Mouse (Mus musculus) limb, embryonic 12.5 days (tissue): ENCODE measurements at regions not wholly inside any gene's neighbourhood (a gene's known extent, or its start where the extent isn't known, plus 50 kb on each side); places are given as distances from the start of the nearest gene placed in this dataset.
"Not testable (repeated sequence)": the region's sequence is repeated elsewhere in the genome, so short reads cannot be mapped to it uniquely, and the experiment has no call there.

ENCODE experiments used
- ATAC-seq: fragments of 200-750 bp; cut with Nextera tagmentation; 2 replicates; pipeline ENCODE4 v1.8.0; 2017; ENCODE audit warnings: low read depth, moderate TSS enrichment; ENCODE audit not compliant: insufficient number of reproducible peaks, insufficient read depth, low FRiP score, low TSS enrichment
- H3K27ac ChIP-seq: fragments of 300-500 bp; sonication (generic); 2 replicates; pipeline ENCODE4 v1.5.1; 2016; ENCODE audit warnings: mild to moderate bottlenecking, moderate library complexity
- H3K27me3 ChIP-seq: fragments of 300-500 bp; sonication (generic); 2 replicates; pipeline ENCODE4 v1.6.1; 2016; ENCODE audit warnings: mild to moderate bottlenecking, moderate library complexity
- H3K36me3 ChIP-seq: fragments of 300-500 bp; sonication (generic); 2 replicates; pipeline ENCODE4 v1.6.1; 2016; ENCODE audit warnings: mild to moderate bottlenecking, moderate library complexity
- H3K4me1 ChIP-seq: fragments of 300-500 bp; sonication (generic); replicated peaks from 2 replicates; pipeline ENCODE4 v1.6.1; 2016
- H3K4me2 ChIP-seq: fragments of 300-500 bp; sonication (generic); 2 replicates; pipeline ENCODE4 v1.6.1; 2016; ENCODE audit warnings: mild to moderate bottlenecking, moderate library complexity
- H3K4me3 ChIP-seq: fragments of 300-500 bp; sonication (generic); replicated peaks from 2 replicates; pipeline ENCODE4 v1.5.1; 2016; ENCODE audit warnings: mild to moderate bottlenecking
- H3K9ac ChIP-seq: fragments of 300-500 bp; sonication (generic); replicated peaks from 2 replicates; pipeline ENCODE4 v1.6.1; 2016; ENCODE audit warnings: mild to moderate bottlenecking, moderate library complexity
- H3K9me3 ChIP-seq: fragments of 300-500 bp; sonication (generic); 2 replicates; pipeline ENCODE4 v1.6.1; 2016; ENCODE audit warnings: mild to moderate bottlenecking, moderate library complexity
- WGBS: fragments of 180-500 bp; shearing (Covaris S2); methylation state at CpG from one replicate; pipeline ENCODE4 v1.1.7; 2016; 5-methylcytosine and 5-hydroxymethylcytosine counted together

GRCm38 (mm10) chr4:89621260-89621659 is 58.0 kb upstream of the Dmrta1 start:
- no peaks in the 10 kb centered on the region for H3K36me3 ChIP-seq
- no peaks in the 10 kb centered on the region for H3K9me3 ChIP-seq
- 75% methylated on average over 7 of the region's 7 CpGs for WGBS
- H3K27me3 ChIP-seq, result no peaks in the 10 kb centered on the region
- no peaks in the 10 kb centered on the region for H3K4me1 ChIP-seq
- no peak overlapping the region for H3K4me3 ChIP-seq
- no peak for ATAC-seq
- H3K27ac ChIP-seq, result no peak overlapping the region
- H3K9ac ChIP-seq, result no peak overlapping the region
- H3K4me2 ChIP-seq, result no peak overlapping the region

GRCm38 (mm10) chr4:89604721-89605120 is 74.5 kb upstream of the Dmrta1 start:
- WGBS, result 61% methylated on average over 1 of the region's 1 CpGs
- Histone ChIP-seq H3K36me3 (no peaks in the 10 kb centered on the region), H3K9ac (no peak overlapping the region), H3K4me1 (no peaks in the 10 kb centered on the region), H3K27me3 (no peaks in the 10 kb centered on the region), H3K27ac (no peak overlapping the region), H3K4me3 (no peak overlapping the region), H3K4me2 (no peak overlapping the region), H3K9me3 (no peaks in the 10 kb centered on the region)
- no peak for ATAC-seq

GRCm38 (mm10) chr4:89575529-89575928 is 103.7 kb upstream of the Dmrta1 start:
- no peaks in the 10 kb centered on the region for H3K36me3 ChIP-seq
- no peak overlapping the region for H3K4me3 ChIP-seq
- H3K9ac ChIP-seq, result no peak overlapping the region
- WGBS, result 22% methylated on average over 10 of the region's 10 CpGs
- H3K27ac ChIP-seq, result no peak overlapping the region
- no peaks in the 10 kb centered on the region for H3K9me3 ChIP-seq
- H3K4me2 ChIP-seq, result no peak overlapping the region
- H3K4me1 ChIP-seq, result no peaks in the 10 kb centered on the region
- 0 out of 2 replicates have a peak, but pooled peaks have one; percentile 47 for ATAC-seq
- H3K27me3 ChIP-seq, result no peaks in the 10 kb centered on the region

- no peak for ATAC-seq
- Histone ChIP-seq H3K9ac (no peak overlapping the region), H3K27me3 (no peaks in the 10 kb centered on the region), H3K4me1 (no peaks in the 10 kb centered on the region), H3K9me3 (no peaks in the 10 kb centered on the region), H3K4me2 (no peak overlapping the region), H3K36me3 (no peaks in the 10 kb centered on the region), H3K4me3 (no peak overlapping the region), H3K27ac (no peak overlapping the region)
- 66% methylated on average over 7 of the region's 7 CpGs for WGBS
Observed at GRCm38 (mm10) chr4:89554711-89555466, 124.3 kb upstream of the Dmrta1 start.

GRCm38 (mm10) chr4:89552556-89552955 is 126.7 kb upstream of the Dmrta1 start:
- H3K27me3 ChIP-seq, result no peaks in the 10 kb centered on the region

GRCm38 (mm10) chr4:89550515-89550914 is 128.7 kb upstream of the Dmrta1 start:
- ATAC-seq, result no peak
- H3K27me3 ChIP-seq, result no peaks in the 10 kb centered on the region
- no peak overlapping the region for H3K9ac ChIP-seq
- H3K4me1 ChIP-seq, result no peaks in the 10 kb centered on the region
- no peaks in the 10 kb centered on the region for H3K36me3 ChIP-seq
- no peak overlapping the region for H3K4me2 ChIP-seq
- H3K27ac ChIP-seq, result no peak overlapping the region
- 85% methylated on average over 2 of the region's 2 CpGs for WGBS
- no peaks in the 10 kb centered on the region for H3K9me3 ChIP-seq
- no peak overlapping the region for H3K4me3 ChIP-seq

More at GRCm38 (mm10) chr4:89552556-89552955, 126.7 kb upstream of the Dmrta1 start:
- Histone ChIP-seq H3K27ac (no peak overlapping the region), H3K4me1 (no peaks in the 10 kb centered on the region), H3K4me2 (no peak overlapping the region), H3K9me3 (no peaks in the 10 kb centered on the region), H3K9ac (no peak overlapping the region), H3K36me3 (no peaks in the 10 kb centered on the region), H3K4me3 (no peak overlapping the region)
- no peak for ATAC-seq
- WGBS, result 45% methylated on average over 6 of the region's 6 CpGs

- Histone ChIP-seq H3K36me3 (no peaks in the 10 kb centered on the region), H3K27me3 (peaks cover 17% of the 10 kb centered on the region), H3K4me3 (no peak overlapping the region), H3K9me3 (no peaks in the 10 kb centered on the region), H3K4me1 (no peaks in the 10 kb centered on the region), H3K9ac (no peak overlapping the region), H3K27ac (no peak overlapping the region), H3K4me2 (no peak overlapping the region)
- WGBS, result 17% methylated on average over 4 of the region's 4 CpGs
- no peak for ATAC-seq
Observed at GRCm38 (mm10) chr4:89532462-89532861, 146.8 kb upstream of the Dmrta1 start.

- H3K27me3 ChIP-seq, result peaks cover 32% of the 10 kb centered on the region
- H3K9ac ChIP-seq, result no peak overlapping the region
- 82% methylated on average over 5 of the region's 5 CpGs for WGBS
- H3K36me3 ChIP-seq, result no peaks in the 10 kb centered on the region
- H3K27ac ChIP-seq, result no peak overlapping the region
- H3K4me2 ChIP-seq, result no peak overlapping the region
- no peaks in the 10 kb centered on the region for H3K9me3 ChIP-seq
- no peak overlapping the region for H3K4me3 ChIP-seq
- H3K4me1 ChIP-seq, result no peaks in the 10 kb centered on the region
- no peak for ATAC-seq
Observed at GRCm38 (mm10) chr4:89530050-89530911, 149.0 kb upstream of the Dmrta1 start.

- no peak overlapping the region for H3K4me2 ChIP-seq
- 0 out of 2 replicates have a peak, but pooled peaks cover 6% of the 10 kb centered on the region for H3K4me1 ChIP-seq
- peaks cover 45% of the 10 kb centered on the region for H3K27me3 ChIP-seq
- H3K36me3 ChIP-seq, result no peaks in the 10 kb centered on the region
- 39% methylated on average over 1 of the region's 1 CpGs for WGBS
- no peak overlapping the region for H3K4me3 ChIP-seq
- H3K9me3 ChIP-seq, result no peaks in the 10 kb centered on the region
- no peak overlapping the region for H3K9ac ChIP-seq
- ATAC-seq, result no peak
- H3K27ac ChIP-seq, result no peak overlapping the region
Observed at GRCm38 (mm10) chr4:89527966-89528365, 151.3 kb upstream of the Dmrta1 start.

GRCm38 (mm10) chr4:89527326-89527725 is 151.9 kb upstream of the Dmrta1 start:
- H3K9me3 ChIP-seq, result no peaks in the 10 kb centered on the region
- H3K27ac ChIP-seq, result no peak overlapping the region
- ATAC-seq, result no peak
- H3K27me3 ChIP-seq, result peaks cover 49% of the 10 kb centered on the region
- no peak overlapping the region for H3K4me3 ChIP-seq
- WGBS, result 85% methylated on average over 7 of the region's 7 CpGs
- no peak overlapping the region for H3K4me2 ChIP-seq
- no peaks in the 10 kb centered on the region for H3K36me3 ChIP-seq
- no peak overlapping the region for H3K9ac ChIP-seq
- H3K4me1 ChIP-seq, result 0 out of 2 replicates have a peak, but pooled peaks cover 6% of the 10 kb centered on the region

GRCm38 (mm10) chr4:89525525-89525924 is 153.7 kb upstream of the Dmrta1 start:
- H3K9ac ChIP-seq, H3K4me3 ChIP-seq, H3K4me2 ChIP-seq, H3K4me1 ChIP-seq, H3K36me3 ChIP-seq, H3K9me3 ChIP-seq, ATAC-seq, H3K27ac ChIP-seq: not testable (repeated sequence)
- peaks cover 51% of the 10 kb centered on the region for H3K27me3 ChIP-seq
- 60% methylated on average over 4 of the region's 4 CpGs for WGBS
